Mouse (Mus musculus): ENCODE measurements at regions not wholly inside any gene's neighbourhood (a gene's known extent, or its start where the extent isn't known, plus 50 kb on each side); places are given as distances from the start of the nearest gene placed in this dataset.

GRCm38 (mm10) chr11:85989940-85990493 lies 103.8 kb downstream of the Tbx4 start:
- Histone ChIP-seq H3K9me3 (ENCODE audit: control insufficient read depth, low read length) (no peaks in the 10 kb centered on the region), H3K27me3 (ENCODE audit: control insufficient read depth, insufficient read depth, low read length) (peaks cover 16% of the 10 kb centered on the region), H3K4me1 (replicated peaks; ENCODE audit: control insufficient read depth in 2 of 2, insufficient read depth in 2 of 2, low read length in 1 of 2) (no peaks in the 10 kb centered on the region), H3K4me3 (ENCODE audit: insufficient read depth in 1 of 2, low read depth in 2 of 2, low read length in 2 of 2) (no peak overlapping the region), H3K27ac (no peak overlapping the region), H3K4me2 (ENCODE audit: low read depth) (peak overlapping the region; percentile 38), H3K36me3 (replicated peaks; ENCODE audit: control insufficient read depth, insufficient read depth, low read depth) (no peaks in the 10 kb centered on the region), H3K9ac (replicated peaks) (no peak overlapping the region)
- no peak for TF ChIP-seq CTCF (IDR thresholded peaks at IDR 0.05; ENCODE audit: low read depth)
- no peak for TF ChIP-seq EP300 (IDR thresholded peaks at IDR 0.05; ENCODE audit: low read depth)
- ATAC-seq (ENCODE audit: insufficient read depth), result no peak
- 5% methylated on average over 12 of the region's 12 CpGs for WGBS (ENCODE audit: insufficient replicate concordance)
- DNase-seq (ENCODE audit: low read depth in 3 of 3, low spot score in 3 of 3), result no peak

DNA sequence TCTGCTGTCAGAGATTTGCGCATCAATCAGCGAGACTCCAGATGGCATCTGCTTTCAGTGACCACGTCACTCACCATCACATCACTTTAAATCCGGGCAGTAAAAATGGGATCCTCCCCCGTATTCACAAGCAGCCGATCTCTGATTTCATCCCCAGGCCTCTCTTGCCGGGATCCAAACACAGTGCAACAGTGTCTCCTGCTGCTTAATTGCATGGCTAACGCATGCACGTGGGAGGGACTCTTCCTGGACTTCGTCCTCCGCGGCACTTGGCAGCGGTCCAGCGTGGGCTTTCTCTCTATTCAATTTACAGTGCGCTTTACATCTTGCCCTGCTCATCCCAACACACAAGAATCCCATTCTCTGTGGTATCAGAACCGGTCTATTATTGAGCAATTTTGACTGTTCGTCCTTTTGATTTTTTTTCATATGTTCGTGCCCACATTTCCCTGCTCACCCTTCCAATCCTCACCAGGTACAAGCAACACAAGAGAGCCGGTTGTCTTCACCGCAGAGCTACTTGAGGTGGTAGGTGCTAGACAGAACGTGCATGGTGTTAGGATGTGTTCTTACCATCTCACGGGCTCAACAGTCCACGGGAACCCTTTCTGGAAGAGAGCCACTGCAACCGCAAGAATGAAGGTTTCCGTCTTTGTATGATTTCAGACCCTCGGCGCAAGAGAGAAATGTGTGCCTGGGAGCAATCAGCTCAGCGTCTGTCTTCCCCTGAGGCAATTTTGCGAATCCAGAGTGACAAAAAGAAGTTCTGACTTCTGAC lies 109.3 kb downstream of the Tbx4 start:
- Histone ChIP-seq H3K27me3 (ENCODE audit: control insufficient read depth, insufficient read depth, low read length) (peaks cover 3% of the 10 kb centered on the region), H3K9ac (replicated peaks) (no peak overlapping the region)

DNA sequence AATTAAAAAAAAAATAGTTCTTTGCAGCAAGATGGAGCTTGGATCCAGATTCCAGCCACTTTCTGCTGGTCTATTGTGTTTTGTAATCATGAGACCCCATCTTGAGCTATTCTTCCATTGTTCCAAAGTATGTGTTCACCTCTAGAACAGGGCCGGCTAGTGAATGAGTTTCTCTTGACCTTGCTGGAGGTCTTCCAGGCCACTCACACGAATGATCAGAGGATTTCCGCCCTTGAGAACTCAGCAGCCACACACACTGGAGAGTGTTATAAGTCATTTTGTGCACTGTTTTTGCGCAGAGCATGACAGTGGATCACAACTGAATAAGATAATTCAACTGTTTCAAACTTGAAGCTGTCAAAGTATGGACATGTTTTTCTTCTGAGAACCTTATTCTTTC lies 110.5 kb downstream of the Tbx4 start:
- no peak overlapping the region for H3K4me2 ChIP-seq (ENCODE audit: low read depth)
- 46% methylated on average over 4 of the region's 4 CpGs for WGBS (ENCODE audit: insufficient replicate concordance)
- DNase-seq (ENCODE audit: low read depth in 3 of 3, low spot score in 3 of 3), result no peak
- no peak overlapping the region for H3K4me3 ChIP-seq (ENCODE audit: insufficient read depth in 1 of 2, low read depth in 2 of 2, low read length in 2 of 2)
- no peaks in the 10 kb centered on the region; the same call in 1 of the 2 replicates for H3K27me3 ChIP-seq (ENCODE audit: control insufficient read depth, insufficient read depth, low read length)
- no peaks in the 10 kb centered on the region for H3K9me3 ChIP-seq (ENCODE audit: control insufficient read depth, low read length)
- TF ChIP-seq EP300 (IDR thresholded peaks at IDR 0.05; ENCODE audit: low read depth), result no peak
- TF ChIP-seq CTCF (IDR thresholded peaks at IDR 0.05; ENCODE audit: low read depth), result no peak
- H3K36me3 ChIP-seq (replicated peaks; ENCODE audit: control insufficient read depth, insufficient read depth, low read depth), result no peaks in the 10 kb centered on the region
- H3K4me1 ChIP-seq (replicated peaks; ENCODE audit: control insufficient read depth in 2 of 2, insufficient read depth in 2 of 2, low read length in 1 of 2), result no peaks in the 10 kb centered on the region
- no peak overlapping the region for H3K27ac ChIP-seq
- no peak for ATAC-seq (ENCODE audit: insufficient read depth)
- H3K9ac ChIP-seq (replicated peaks), result no peak overlapping the region

More for the DNA sequence above, 109.3 kb downstream of the Tbx4 start:
- Histone ChIP-seq H3K36me3 (replicated peaks; ENCODE audit: control insufficient read depth, insufficient read depth, low read depth) (no peaks in the 10 kb centered on the region), H3K4me3 (ENCODE audit: insufficient read depth in 1 of 2, low read depth in 2 of 2, low read length in 2 of 2) (no peak overlapping the region), H3K9me3 (ENCODE audit: control insufficient read depth, low read length) (no peaks in the 10 kb centered on the region), H3K4me2 (ENCODE audit: low read depth) (no peak overlapping the region), H3K4me1 (replicated peaks; ENCODE audit: control insufficient read depth in 2 of 2, insufficient read depth in 2 of 2, low read length in 1 of 2) (no peaks in the 10 kb centered on the region), H3K27ac (no peak overlapping the region)
- TF ChIP-seq CTCF (IDR thresholded peaks at IDR 0.05; ENCODE audit: low read depth) (peak; percentile 41; the same call in 1 of the 2 replicates), EP300 (IDR thresholded peaks at IDR 0.05; ENCODE audit: low read depth) (no peak)
- ATAC-seq (ENCODE audit: insufficient read depth) (no peak), DNase-seq (ENCODE audit: low read depth in 3 of 3, low spot score in 3 of 3) (peak in 2 of 3 experiments; percentile 2 to 4)
- WGBS (ENCODE audit: insufficient replicate concordance), result 56% methylated on average over 29 of the region's 29 CpGs

- no peak for DNase-seq (ENCODE audit: low read depth in 3 of 3, low spot score in 3 of 3)
- TF ChIP-seq CTCF (IDR thresholded peaks at IDR 0.05; ENCODE audit: low read depth) (no peak), EP300 (IDR thresholded peaks at IDR 0.05; ENCODE audit: low read depth) (no peak)
- Histone ChIP-seq H3K9me3 (ENCODE audit: control insufficient read depth, low read length) (no peaks in the 10 kb centered on the region), H3K27me3 (ENCODE audit: control insufficient read depth, insufficient read depth, low read length) (no peaks in the 10 kb centered on the region), H3K4me1 (replicated peaks; ENCODE audit: control insufficient read depth in 2 of 2, insufficient read depth in 2 of 2, low read length in 1 of 2) (no peaks in the 10 kb centered on the region), H3K27ac (no peak overlapping the region), H3K36me3 (replicated peaks; ENCODE audit: control insufficient read depth, insufficient read depth, low read depth) (no peaks in the 10 kb centered on the region), H3K4me3 (ENCODE audit: insufficient read depth in 1 of 2, low read depth in 2 of 2, low read length in 2 of 2) (no peak overlapping the region), H3K4me2 (ENCODE audit: low read depth) (no peak overlapping the region), H3K9ac (replicated peaks) (no peak overlapping the region)
- WGBS (ENCODE audit: insufficient replicate concordance), result 72% methylated on average over 7 of the region's 7 CpGs
- no peak for ATAC-seq (ENCODE audit: insufficient read depth)
Observed at GRCm38 (mm10) chr11:86003341-86003740, 117.1 kb downstream of the Tbx4 start.

GRCm38 (mm10) chr11:86005284-86005683 lies 119.1 kb downstream of the Tbx4 start:
- no peak overlapping the region for H3K27ac ChIP-seq
- no peaks in the 10 kb centered on the region for H3K27me3 ChIP-seq (ENCODE audit: control insufficient read depth, insufficient read depth, low read length)
- H3K4me3 ChIP-seq (ENCODE audit: insufficient read depth in 1 of 2, low read depth in 2 of 2, low read length in 2 of 2), result no peak overlapping the region
- ATAC-seq (ENCODE audit: insufficient read depth) (no peak), DNase-seq (ENCODE audit: low read depth in 3 of 3, low spot score in 3 of 3) (no peak)
- no peak overlapping the region for H3K4me2 ChIP-seq (ENCODE audit: low read depth)
- no peaks in the 10 kb centered on the region for H3K4me1 ChIP-seq (replicated peaks; ENCODE audit: control insufficient read depth in 2 of 2, insufficient read depth in 2 of 2, low read length in 1 of 2)
- TF ChIP-seq EP300 (IDR thresholded peaks at IDR 0.05; ENCODE audit: low read depth) (no peak), CTCF (IDR thresholded peaks at IDR 0.05; ENCODE audit: low read depth) (no peak)
- WGBS (ENCODE audit: insufficient replicate concordance), result 65% methylated on average over 2 of the region's 2 CpGs
- no peak overlapping the region for H3K9ac ChIP-seq (replicated peaks)
- H3K9me3 ChIP-seq (ENCODE audit: control insufficient read depth, low read length), result no peaks in the 10 kb centered on the region
- H3K36me3 ChIP-seq (replicated peaks; ENCODE audit: control insufficient read depth, insufficient read depth, low read depth), result no peaks in the 10 kb centered on the region
